16 mouse cellular contexts compared by ENCODE assay signal in the genomic region with DNA sequence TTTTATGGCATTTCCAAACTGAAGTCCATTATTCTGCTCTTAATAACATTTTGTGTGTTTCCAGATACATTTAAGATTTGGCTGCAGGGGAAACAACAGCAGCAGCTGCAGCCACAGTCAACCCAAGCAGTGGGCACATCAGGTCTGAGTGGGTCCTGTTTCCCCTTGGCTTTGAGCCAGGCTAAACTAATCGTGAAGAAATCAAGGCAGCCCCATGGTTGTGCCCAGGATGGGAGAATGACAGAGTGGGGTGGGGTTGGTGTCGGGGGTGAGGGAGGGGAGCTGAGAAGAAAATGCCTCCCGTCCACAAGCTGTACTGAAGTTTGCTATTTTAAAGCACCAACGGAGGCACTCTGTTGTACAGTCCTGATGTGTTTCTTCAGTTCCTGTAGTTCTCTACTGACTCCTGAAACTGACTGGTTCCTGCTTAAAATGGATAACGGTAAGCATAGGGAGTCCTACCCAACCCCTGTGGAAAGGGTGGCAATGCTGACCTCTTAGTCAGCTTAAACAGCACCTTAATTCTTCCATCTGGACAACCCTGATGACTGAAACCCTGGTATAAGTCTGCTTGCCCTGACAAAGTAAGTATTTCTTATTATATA. TPM values are rescaled to one million over a fixed set of nuclear protein-coding genes. Genes with fewer than 3 reads are reported as not detected.
A peak's percentile ranks its signal among the peaks of the same experiment; 100 is the strongest.
DNase-seq lines count a peak whose midpoint lies in the region; ATAC-seq lines count a peak whose summit lies in the region.
"Had no signal": no experiment of that assay in that cellular context is flagged by ENCODE, and none has a peak within 500 bp of the region (broad histone marks: within the 10 kb centered on the region; RNA-seq: fewer than 3 reads in every experiment).

No protein-coding gene starts in this region.

- DNase-seq in heart, adult 18-20 months: no peak
- no peak for DNase-seq in liver, embryonic 11.5 days (ENCODE audit: low spot score)
- no peak for DNase-seq in liver
- no peak for DNase-seq in kidney, postnatal 4 days
- DNase-seq: adrenal gland, postnatal 25 days; B cell, adult 2 months; cerebellum, postnatal 14 days; gastrocnemius, adult 2 months; kidney, adult 8-10 months had no signal

- no peaks in the 10 kb centered on the region for H3K36me3 ChIP-seq in heart, embryonic 11.5 days (ENCODE audit: control insufficient read depth, insufficient read depth, low read length)
- H3K36me3 ChIP-seq in liver, embryonic 11.5 days (ENCODE audit: control insufficient read depth, insufficient read depth, low read length): no peaks in the 10 kb centered on the region
- H3K36me3 ChIP-seq in intestine, embryonic 16.5 days (ENCODE audit: control insufficient read depth, insufficient read depth, low read length): no peaks in the 10 kb centered on the region
- H3K36me3 ChIP-seq in stomach, embryonic 15.5 days: no peaks in the 10 kb centered on the region
- no peaks in the 10 kb centered on the region for H3K36me3 ChIP-seq in neural tube, embryonic 15.5 days
- H3K36me3 ChIP-seq: forebrain, embryonic 15.5 days; hindbrain, embryonic 13.5 days; lung, embryonic 15.5 days had no signal

- H3K9me3 ChIP-seq in heart, embryonic 11.5 days (replicated peaks; ENCODE audit: control insufficient read depth, low read length): no peaks in the 10 kb centered on the region
- H3K9me3 ChIP-seq in liver, embryonic 11.5 days (ENCODE audit: control insufficient read depth, low read length): no peaks in the 10 kb centered on the region
- no peaks in the 10 kb centered on the region for H3K9me3 ChIP-seq in intestine, embryonic 16.5 days (ENCODE audit: control insufficient read depth, low read length)
- no peaks in the 10 kb centered on the region for H3K9me3 ChIP-seq in stomach, embryonic 15.5 days
- H3K9me3 ChIP-seq in neural tube, embryonic 15.5 days (replicated peaks): no peaks in the 10 kb centered on the region
- H3K9me3 ChIP-seq: forebrain, embryonic 15.5 days; hindbrain, embryonic 13.5 days; lung, embryonic 15.5 days had no signal

- H3K4me2 ChIP-seq in heart, embryonic 11.5 days: peak overlapping the region; percentile 42
- no peak overlapping the region for H3K4me2 ChIP-seq in liver, embryonic 11.5 days
- no peak overlapping the region for H3K4me2 ChIP-seq in intestine, embryonic 16.5 days (ENCODE audit: low read depth, low read length)
- no peak overlapping the region for H3K4me2 ChIP-seq in stomach, embryonic 15.5 days
- H3K4me2 ChIP-seq in neural tube, embryonic 15.5 days: no peak overlapping the region
- H3K4me2 ChIP-seq: forebrain, embryonic 15.5 days; hindbrain, embryonic 13.5 days; lung, embryonic 15.5 days had no signal

- no peak overlapping the region for H3K9ac ChIP-seq in heart, embryonic 11.5 days (ENCODE audit: low read depth, low read length)
- no peak overlapping the region for H3K9ac ChIP-seq in liver, embryonic 11.5 days (ENCODE audit: low read depth, low read length)
- no peak overlapping the region for H3K9ac ChIP-seq in intestine, embryonic 16.5 days (ENCODE audit: low read depth, low read length)
- H3K9ac ChIP-seq in stomach, embryonic 15.5 days: no peak overlapping the region
- no peak overlapping the region for H3K9ac ChIP-seq in neural tube, embryonic 15.5 days (replicated peaks)
- H3K9ac ChIP-seq: forebrain, embryonic 15.5 days; hindbrain, embryonic 13.5 days; lung, embryonic 15.5 days had no signal

- H3K4me1 ChIP-seq in heart, embryonic 11.5 days (ENCODE audit: control insufficient read depth, insufficient read depth, low read length): peaks cover 30% of the 10 kb centered on the region
- H3K4me1 ChIP-seq in liver, embryonic 11.5 days (replicated peaks; ENCODE audit: control insufficient read depth, insufficient read depth, low read length): peaks cover 33% of the 10 kb centered on the region
- peaks cover 8% of the 10 kb centered on the region for H3K4me1 ChIP-seq in intestine, embryonic 16.5 days (ENCODE audit: control insufficient read depth, insufficient read depth, low read length)
- H3K4me1 ChIP-seq in stomach, embryonic 15.5 days: no peaks in the 10 kb centered on the region
- H3K4me1 ChIP-seq in neural tube, embryonic 15.5 days: no peaks in the 10 kb centered on the region
- H3K4me1 ChIP-seq: forebrain, embryonic 15.5 days; hindbrain, embryonic 13.5 days had no signal

- no peaks in the 10 kb centered on the region for H3K27me3 ChIP-seq in heart, embryonic 11.5 days (ENCODE audit: control insufficient read depth, insufficient read depth, low read length)
- no peaks in the 10 kb centered on the region for H3K27me3 ChIP-seq in liver, embryonic 11.5 days (replicated peaks; ENCODE audit: control insufficient read depth, insufficient read depth, low read length)
- no peaks in the 10 kb centered on the region for H3K27me3 ChIP-seq in intestine, embryonic 16.5 days (replicated peaks; ENCODE audit: control insufficient read depth, insufficient read depth, low read length)
- H3K27me3 ChIP-seq in stomach, embryonic 15.5 days (replicated peaks): no peaks in the 10 kb centered on the region
- H3K27me3 ChIP-seq in neural tube, embryonic 15.5 days (replicated peaks): no peaks in the 10 kb centered on the region
- H3K27me3 ChIP-seq: forebrain, embryonic 15.5 days; hindbrain, embryonic 13.5 days; lung, embryonic 15.5 days had no signal

- WGBS in heart, embryonic 11.5 days (ENCODE audit: insufficient replicate concordance): 30% methylated on average over 5 of the region's 5 CpGs
- WGBS in liver, embryonic 11.5 days: 46% methylated on average over 5 of the region's 5 CpGs
- whole genome bisulfite sequencing in intestine, embryonic 16.5 days: 41% methylated on average over 5 of the region's 5 CpGs
- WGBS in stomach, embryonic 15.5 days: 43% methylated on average over 5 of the region's 5 CpGs
- 75% methylated on average over 5 of the region's 5 CpGs for WGBS in neural tube, embryonic 15.5 days

- H3K27ac ChIP-seq in heart, embryonic 11.5 days (ENCODE audit: low read depth, low read length): peak overlapping the region; percentile 79
- H3K27ac ChIP-seq in liver, embryonic 11.5 days (ENCODE audit: low read depth, low read length): peak overlapping the region; percentile 1; the same call in 1 of the 2 replicates
- H3K27ac ChIP-seq in intestine, embryonic 16.5 days (ENCODE audit: low read length): peak overlapping the region; percentile 45; the same call in 1 of the 2 replicates
- H3K27ac ChIP-seq in stomach, embryonic 15.5 days: peak overlapping the region; percentile 21; the same call in 1 of the 2 replicates
- no peak overlapping the region for H3K27ac ChIP-seq in neural tube, embryonic 15.5 days (replicated peaks)
- H3K27ac ChIP-seq: forebrain, embryonic 15.5 days; gastrocnemius, adult 2 months; hindbrain, embryonic 13.5 days; lung, embryonic 15.5 days had no signal

- ATAC-seq in heart, embryonic 11.5 days (replicated peaks; ENCODE audit: insufficient number of reproducible peaks, low FRiP score, low TSS enrichment): no peak
- ATAC-seq in liver, embryonic 11.5 days (replicated peaks; ENCODE audit: low FRiP score): no peak
- no peak for ATAC-seq in intestine, embryonic 16.5 days
- no peak for ATAC-seq in stomach, embryonic 15.5 days (ENCODE audit: insufficient read depth, low FRiP score, low read depth)
- no peak for ATAC-seq in neural tube, embryonic 15.5 days (ENCODE audit: low FRiP score)
- ATAC-seq: forebrain, embryonic 15.5 days had no signal

- no peak overlapping the region for H3K4me3 ChIP-seq in heart, embryonic 11.5 days (ENCODE audit: low read depth, low read length)
- no peak overlapping the region for H3K4me3 ChIP-seq in liver, embryonic 11.5 days (ENCODE audit: low read depth, low read length)
- no peak overlapping the region for H3K4me3 ChIP-seq in intestine, embryonic 16.5 days (ENCODE audit: low read length)
- no peak overlapping the region for H3K4me3 ChIP-seq in stomach, embryonic 15.5 days (replicated peaks)
- H3K4me3 ChIP-seq in neural tube, embryonic 15.5 days (replicated peaks): no peak overlapping the region
- H3K4me3 ChIP-seq: forebrain, embryonic 15.5 days; gastrocnemius, adult 2 months; hindbrain, embryonic 13.5 days; lung, embryonic 15.5 days had no signal

RNA-seq across cellular contexts. Expression of a gene that starts 12.6 kb away (rescaled TPM):
- polyA plus RNA-seq in heart, embryonic 11.5 days (2014; fragmentation: Nextera tagmentation; extraction: Ambion mirVana): 167 and 212 TPM in 2 replicates
- total RNA-seq in heart, adult 18-20 months (2021): 100 to 1,000 TPM; 473 to 486 TPM
- 26.6 and 31.3 TPM in 2 replicates for polyA plus RNA-seq in liver, embryonic 11.5 days (2014; fragmentation: Nextera tagmentation; extraction: Ambion mirVana)
- polyA plus RNA-seq in intestine, embryonic 16.5 days (2015; fragmentation: Nextera tagmentation; extraction: Ambion mirVana): 17.8 and 19.9 TPM in 2 replicates
- 5.6 and 7.2 TPM in 2 replicates for polyA plus RNA-seq in stomach, embryonic 15.5 days (2015; fragmentation: Nextera tagmentation; extraction: Ambion mirVana)
- polyA plus RNA-seq in neural tube, embryonic 15.5 days (2015; fragmentation: Nextera tagmentation; extraction: Ambion mirVana): 0.56 and 0.90 TPM in 2 replicates

RNA-seq across cellular contexts. Expression of a gene that starts 59.1 kb away (rescaled TPM):
- 67.0 and 73.8 TPM in 2 replicates for polyA plus RNA-seq in heart, embryonic 11.5 days (2014; fragmentation: Nextera tagmentation; extraction: Ambion mirVana)
- total RNA-seq in heart, adult 18-20 months (2021): 10 to 100 TPM; 18.1 to 19.4 TPM
- polyA plus RNA-seq in liver, embryonic 11.5 days (2014; fragmentation: Nextera tagmentation; extraction: Ambion mirVana): 38.3 TPM in 2 replicates
- 32.6 and 33.2 TPM in 2 replicates for polyA plus RNA-seq in intestine, embryonic 16.5 days (2015; fragmentation: Nextera tagmentation; extraction: Ambion mirVana)
- polyA plus RNA-seq in stomach, embryonic 15.5 days (2015; fragmentation: Nextera tagmentation; extraction: Ambion mirVana): 37.7 and 38.3 TPM in 2 replicates
- 37.4 and 37.6 TPM in 2 replicates for polyA plus RNA-seq in neural tube, embryonic 15.5 days (2015; fragmentation: Nextera tagmentation; extraction: Ambion mirVana)
